Mouse (Mus musculus) bone marrow, adult 2 months (tissue): ENCODE measurements around the gene Stambpl1.

Experiments used
- CTCF ChIP-seq: fragments of 200-500 bp; IDR thresholded peaks from 2 replicates; pipeline ENCODE4 v1.5.1; 2011; ENCODE audit warnings: low read length, control low read depth; ENCODE audit not compliant: control insufficient read depth, insufficient read depth
- POLR2A ChIP-seq: fragments of 200-500 bp; IDR thresholded peaks from 2 replicates; pipeline ENCODE4 v1.6.1; 2011; ENCODE audit warnings: low read depth, mild to moderate bottlenecking, control low read depth, low read length, borderline replicate concordance; ENCODE audit not compliant: control insufficient read depth

DNA sequence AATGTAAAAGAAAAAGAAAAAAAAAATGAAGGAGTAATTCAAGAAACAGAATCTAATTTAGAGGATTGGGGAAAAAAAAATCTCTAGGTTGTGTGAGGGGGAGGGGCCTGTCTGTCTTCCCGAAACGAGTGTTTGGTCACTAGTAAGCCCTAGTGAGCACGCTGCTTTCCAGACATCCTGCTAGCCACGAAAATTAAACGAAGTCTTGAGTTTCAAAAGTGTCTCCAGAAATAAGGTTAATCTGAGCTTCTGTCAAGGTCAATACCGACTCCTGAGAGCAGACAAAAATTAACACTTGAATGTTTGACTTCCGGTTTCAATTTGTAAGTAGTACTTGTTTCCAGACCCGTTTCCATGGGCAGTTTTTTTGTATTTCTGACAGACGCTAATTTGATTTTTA is 1.1 kb downstream of the Stambpl1 start:
- TF ChIP-seq CTCF (no peak), POLR2A (no peak)
